Mouse (Mus musculus): ENCODE data around the gene Cenpx. TPM values are rescaled to one million over a fixed set of nuclear protein-coding genes. Genes with fewer than 3 reads are reported as not detected.
A peak's percentile ranks its signal among the peaks of the same experiment; 100 is the strongest.

The Cenpx gene
- total and polyA plus RNA-seq, 2 experiments = 20.3 to 74.6 TPM

DNA sequence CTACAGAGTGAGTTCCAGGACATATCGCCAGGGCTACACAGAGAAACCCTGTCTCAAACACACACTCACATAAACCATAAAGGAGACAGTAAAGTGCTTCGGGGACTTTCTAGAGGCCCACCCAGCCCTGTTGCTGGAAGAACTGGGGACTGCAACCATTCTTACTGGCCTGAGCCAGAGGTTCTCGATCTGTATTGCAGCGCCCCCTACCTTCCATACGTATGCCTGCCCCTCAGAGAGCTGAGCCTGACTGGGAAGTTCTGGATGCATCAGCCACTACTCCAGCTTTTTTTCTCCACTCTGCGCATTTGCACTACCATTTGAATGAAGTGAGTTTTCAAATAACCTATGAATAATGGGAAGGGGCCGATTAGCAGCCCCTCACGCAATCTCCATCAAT lies 35.9 kb upstream of the Cenpx start:
- Histone ChIP-seq H3K79me2 (ENCODE audit: control insufficient read depth, insufficient read depth, low read length) (no peaks in the 10 kb centered on the region), H3K27me3 (ENCODE audit: control insufficient read depth, insufficient read depth, low read length) (no peaks in the 10 kb centered on the region), H3K4me3 (ENCODE audit: insufficient read depth, low read depth, low read length) (no peak overlapping the region), H3K36me3 (ENCODE audit: control insufficient read depth, insufficient read depth, low read length) (no peaks in the 10 kb centered on the region), H3K27ac (replicated peaks; ENCODE audit: insufficient read depth, low read depth, low read length) (no peak overlapping the region), H3K9ac (ENCODE audit: low read depth, low read length) (no peak overlapping the region), H3K4me1 (ENCODE audit: control insufficient read depth, insufficient read depth, low read length) (no peaks in the 10 kb centered on the region)
- WGBS = 60% methylated on average over 8 of the region's 8 CpGs
- DNase-seq (ENCODE audit: extremely low read depth, low read depth, low spot score) = peak; percentile 41
- TF ChIP-seq POLR2A (IDR thresholded peaks at IDR 0.05; ENCODE audit: extremely low read depth, insufficient read depth, low read length) (no peak), CTCF (IDR thresholded peaks at IDR 0.05; ENCODE audit: low read depth, low read length) (peak; percentile 79)

DNA sequence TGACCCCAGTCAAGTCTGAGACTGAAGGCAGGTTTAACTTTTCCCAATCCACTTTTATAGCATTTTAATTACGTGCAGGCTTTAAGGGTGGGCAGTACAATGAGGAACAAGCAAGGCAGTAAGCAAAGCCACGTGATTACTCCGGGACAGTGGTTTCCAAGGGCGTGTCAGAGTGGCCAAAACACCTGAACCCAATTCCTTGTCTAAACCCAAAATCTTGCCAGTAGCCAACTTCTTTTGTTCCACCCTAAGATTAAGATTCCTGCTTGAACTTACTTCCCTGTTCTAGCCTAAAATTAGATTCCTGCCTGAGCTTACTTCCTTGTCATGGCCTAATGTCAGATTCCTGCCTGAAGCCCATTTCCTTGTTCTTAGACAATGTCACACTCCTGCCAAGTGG lies 34.4 kb upstream of the Cenpx start:
- WGBS = 79% methylated on average over 4 of the region's 4 CpGs

DNA sequence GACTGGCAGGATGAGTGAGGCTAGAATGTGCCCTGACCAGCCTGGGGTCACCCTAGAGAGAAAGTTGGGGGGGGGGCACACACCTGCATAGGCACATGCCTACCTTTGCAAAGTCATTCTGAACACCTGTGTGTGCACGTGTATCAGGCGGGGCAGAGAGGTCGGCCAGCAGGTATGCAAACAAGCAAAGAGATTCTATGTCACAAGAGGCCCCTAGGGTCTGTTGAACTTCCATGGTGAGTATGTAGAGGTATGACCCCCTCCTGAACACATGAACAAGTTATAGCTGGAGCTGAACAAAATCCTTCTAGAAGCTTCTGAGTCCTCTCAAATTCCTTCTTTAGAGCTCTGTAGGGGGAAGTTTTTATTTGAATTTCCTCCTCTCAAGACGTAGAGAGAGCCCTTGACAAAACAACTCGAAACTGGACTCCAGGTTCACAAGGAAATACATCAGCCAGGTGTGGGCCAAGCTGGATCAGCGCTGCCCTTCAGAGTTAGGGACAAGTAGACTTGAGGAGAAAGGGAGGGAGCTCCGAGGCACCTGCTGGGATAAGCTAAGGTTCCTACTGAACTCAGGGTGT lies 30.7 kb upstream of the Cenpx start:
- Histone ChIP-seq H3K4me1 (ENCODE audit: control insufficient read depth, insufficient read depth, low read length) (no peaks in the 10 kb centered on the region), H3K79me2 (ENCODE audit: control insufficient read depth, insufficient read depth, low read length) (no peaks in the 10 kb centered on the region), H3K4me3 (ENCODE audit: insufficient read depth, low read depth, low read length) (no peak overlapping the region), H3K27ac (replicated peaks; ENCODE audit: insufficient read depth, low read depth, low read length) (no peak overlapping the region), H3K27me3 (ENCODE audit: control insufficient read depth, insufficient read depth, low read length) (no peaks in the 10 kb centered on the region), H3K9ac (ENCODE audit: low read depth, low read length) (no peak overlapping the region), H3K36me3 (ENCODE audit: control insufficient read depth, insufficient read depth, low read length) (no peaks in the 10 kb centered on the region)
- no peak for DNase-seq (ENCODE audit: extremely low read depth, low read depth, low spot score)
- WGBS = 80% methylated on average over 7 of the region's 7 CpGs
- TF ChIP-seq CTCF (IDR thresholded peaks at IDR 0.05; ENCODE audit: low read depth, low read length) = no peak
- no peak for TF ChIP-seq POLR2A (IDR thresholded peaks at IDR 0.05; ENCODE audit: extremely low read depth, insufficient read depth, low read length)

More for the DNA sequence above, 34.4 kb upstream of the Cenpx start:
- Histone ChIP-seq H3K4me3 (ENCODE audit: insufficient read depth, low read depth, low read length) (no peak overlapping the region), H3K27me3 (ENCODE audit: control insufficient read depth, insufficient read depth, low read length) (no peaks in the 10 kb centered on the region), H3K4me1 (ENCODE audit: control insufficient read depth, insufficient read depth, low read length) (no peaks in the 10 kb centered on the region), H3K27ac (replicated peaks; ENCODE audit: insufficient read depth, low read depth, low read length) (no peak overlapping the region), H3K9ac (ENCODE audit: low read depth, low read length) (no peak overlapping the region), H3K36me3 (ENCODE audit: control insufficient read depth, insufficient read depth, low read length) (no peaks in the 10 kb centered on the region), H3K79me2 (ENCODE audit: control insufficient read depth, insufficient read depth, low read length) (no peaks in the 10 kb centered on the region)
- TF ChIP-seq POLR2A (IDR thresholded peaks at IDR 0.05; ENCODE audit: extremely low read depth, insufficient read depth, low read length) (no peak), CTCF (IDR thresholded peaks at IDR 0.05; ENCODE audit: low read depth, low read length) (no peak)
- no peak for DNase-seq (ENCODE audit: extremely low read depth, low read depth, low spot score)

DNA sequence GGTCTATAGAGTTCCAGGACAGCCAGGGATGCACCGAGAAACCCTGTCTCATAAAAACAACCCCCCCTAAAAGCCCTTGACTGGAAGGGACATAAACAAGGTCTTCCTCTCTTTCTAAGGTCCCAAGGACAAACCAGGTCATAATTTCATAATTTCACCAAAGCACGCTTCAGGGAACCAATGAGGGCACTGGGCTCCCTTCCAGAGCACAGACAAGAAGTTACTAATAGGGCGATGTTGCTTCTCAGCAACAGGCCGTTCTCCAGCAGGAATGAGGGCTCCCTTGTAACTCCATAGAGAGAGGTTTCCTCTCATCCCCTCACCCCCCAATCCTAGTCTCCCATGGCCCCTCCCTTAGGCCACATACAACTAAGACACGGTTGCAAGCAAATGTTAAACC lies 27.4 kb upstream of the Cenpx start:
- Histone ChIP-seq H3K27ac (replicated peaks; ENCODE audit: insufficient read depth, low read depth, low read length) (no peak overlapping the region), H3K79me2 (ENCODE audit: control insufficient read depth, insufficient read depth, low read length) (no peaks in the 10 kb centered on the region), H3K9ac (ENCODE audit: low read depth, low read length) (no peak overlapping the region), H3K27me3 (ENCODE audit: control insufficient read depth, insufficient read depth, low read length) (no peaks in the 10 kb centered on the region), H3K4me1 (ENCODE audit: control insufficient read depth, insufficient read depth, low read length) (no peaks in the 10 kb centered on the region), H3K36me3 (ENCODE audit: control insufficient read depth, insufficient read depth, low read length) (no peaks in the 10 kb centered on the region), H3K4me3 (ENCODE audit: insufficient read depth, low read depth, low read length) (no peak overlapping the region)
- 89% methylated on average over 5 of the region's 5 CpGs for WGBS
- no peak for TF ChIP-seq POLR2A (IDR thresholded peaks at IDR 0.05; ENCODE audit: extremely low read depth, insufficient read depth, low read length)
- TF ChIP-seq CTCF (IDR thresholded peaks at IDR 0.05; ENCODE audit: low read depth, low read length) = no peak
- DNase-seq (ENCODE audit: extremely low read depth, low read depth, low spot score) = no peak

DNA sequence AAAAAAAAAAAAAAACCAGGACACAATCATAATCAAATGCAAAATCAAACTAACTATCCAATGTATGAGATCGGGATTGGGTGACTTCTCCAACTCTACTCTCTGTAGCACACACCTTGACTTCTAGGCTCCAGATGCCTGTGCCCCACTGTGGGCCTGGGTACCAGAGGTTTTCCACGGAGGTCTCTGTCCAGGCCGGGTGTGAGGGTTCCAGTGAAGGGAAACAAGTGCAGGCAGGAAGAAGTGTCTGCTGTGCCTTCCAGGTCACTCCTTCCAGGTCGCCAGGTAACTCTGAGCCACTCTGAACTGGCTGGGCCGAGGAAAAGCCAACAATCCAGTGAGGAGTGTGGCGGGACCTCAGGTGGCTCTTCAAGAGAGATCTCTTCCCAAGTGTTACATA lies 22.9 kb upstream of the Cenpx start:
- Histone ChIP-seq H3K79me2 (ENCODE audit: control insufficient read depth, insufficient read depth, low read length) (no peaks in the 10 kb centered on the region), H3K4me1 (ENCODE audit: control insufficient read depth, insufficient read depth, low read length) (no peaks in the 10 kb centered on the region), H3K9ac (ENCODE audit: low read depth, low read length) (no peak overlapping the region), H3K27me3 (ENCODE audit: control insufficient read depth, insufficient read depth, low read length) (no peaks in the 10 kb centered on the region), H3K36me3 (ENCODE audit: control insufficient read depth, insufficient read depth, low read length) (no peaks in the 10 kb centered on the region), H3K27ac (replicated peaks; ENCODE audit: insufficient read depth, low read depth, low read length) (no peak overlapping the region), H3K4me3 (ENCODE audit: insufficient read depth, low read depth, low read length) (no peak overlapping the region)
- no peak for DNase-seq (ENCODE audit: extremely low read depth, low read depth, low spot score)
- TF ChIP-seq CTCF (IDR thresholded peaks at IDR 0.05; ENCODE audit: low read depth, low read length) = no peak
- no peak for TF ChIP-seq POLR2A (IDR thresholded peaks at IDR 0.05; ENCODE audit: extremely low read depth, insufficient read depth, low read length)
- 79% methylated on average over 6 of the region's 6 CpGs for WGBS

DNA sequence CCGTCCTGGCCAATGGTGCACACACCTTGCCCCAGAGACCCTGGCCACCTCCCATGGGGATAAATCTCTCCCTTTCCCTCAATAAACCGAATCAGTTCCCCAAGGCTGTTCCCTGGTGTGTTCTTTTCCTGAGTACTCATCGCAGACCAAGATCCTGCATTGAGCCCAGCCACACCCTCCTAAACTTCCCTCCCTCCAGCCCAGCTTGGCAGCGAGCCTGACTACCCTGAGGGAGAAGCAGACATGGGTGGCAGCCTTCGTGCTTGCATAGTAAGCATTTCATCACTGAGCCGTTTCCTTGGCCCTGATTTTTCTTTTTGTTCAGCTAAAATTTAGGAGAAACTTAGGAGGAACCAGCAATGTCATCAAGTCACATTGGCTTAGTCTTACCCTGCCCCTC lies 20.0 kb upstream of the Cenpx start:
- 49% methylated on average over 6 of the region's 6 CpGs for WGBS
- no peak overlapping the region for H3K4me3 ChIP-seq (ENCODE audit: insufficient read depth, low read depth, low read length)
- no peak overlapping the region for H3K9ac ChIP-seq (ENCODE audit: low read depth, low read length)
- H3K27me3 ChIP-seq (ENCODE audit: control insufficient read depth, insufficient read depth, low read length) = no peaks in the 10 kb centered on the region
- DNase-seq (ENCODE audit: extremely low read depth, low read depth, low spot score) = peak; percentile 38
- H3K79me2 ChIP-seq (ENCODE audit: control insufficient read depth, insufficient read depth, low read length) = no peaks in the 10 kb centered on the region
- TF ChIP-seq POLR2A (IDR thresholded peaks at IDR 0.05; ENCODE audit: extremely low read depth, insufficient read depth, low read length) = no peak
- TF ChIP-seq CTCF (IDR thresholded peaks at IDR 0.05; ENCODE audit: low read depth, low read length) = no peak
- H3K27ac ChIP-seq (replicated peaks; ENCODE audit: insufficient read depth, low read depth, low read length) = no peak overlapping the region
- H3K4me1 ChIP-seq (ENCODE audit: control insufficient read depth, insufficient read depth, low read length) = peaks cover 3% of the 10 kb centered on the region; the same call in 1 of the 2 replicates
- H3K36me3 ChIP-seq (ENCODE audit: control insufficient read depth, insufficient read depth, low read length) = no peaks in the 10 kb centered on the region

Data from liver, adult 2 months (tissue).